Mouse (Mus musculus) common myeloid progenitor, adult 5-6 weeks (primary cell): ENCODE data around the gene Rprml. TPM values are rescaled to one million over a fixed set of nuclear protein-coding genes. Genes with fewer than 3 reads are reported as not detected.

Experiments used
- total RNA-seq: library from RNA; stranded (forward); fragments of 200-1000, 187-1606 nt; gene quantifications from 2 replicates; pipeline ENCODE4 v1.2.3, GENCODE M21; 2017

Rprml gene
- total RNA-seq, 1 experiment from 2014 or later = not detected

Other genes with a start within 250 kb of the Rprml start
- gene Plekhm1, start 236.9 kb upstream of the Rprml start, total RNA-seq = 3.6 and 6.3 TPM in 2 replicates
- not detected in 2 replicates for gene Lrrc37a, start 145.0 kb upstream of the Rprml start, total RNA-seq
- gene Gm884, start 28.4 kb upstream of the Rprml start, total RNA-seq = not detected in 2 replicates
- gene Lyzl6, start 10.7 kb upstream of the Rprml start, total RNA-seq = not detected in 2 replicates
- 35.9 and 42.9 TPM in 2 replicates for gene Gosr2, start 48.3 kb downstream of the Rprml start, total RNA-seq
- gene Wnt9b, start 100.3 kb downstream of the Rprml start, total RNA-seq = not detected in 2 replicates
- not detected in 2 replicates for gene Wnt3, start 124.6 kb downstream of the Rprml start, total RNA-seq